Mouse (Mus musculus) kidney, adult 11 months (tissue): ENCODE data around the gene Adgrv1.

Source experiments
- DNase-seq: peaks from one replicate; pipeline ENCODE4 v3.0.0; 2022

Adgrv1 gene

DNA sequence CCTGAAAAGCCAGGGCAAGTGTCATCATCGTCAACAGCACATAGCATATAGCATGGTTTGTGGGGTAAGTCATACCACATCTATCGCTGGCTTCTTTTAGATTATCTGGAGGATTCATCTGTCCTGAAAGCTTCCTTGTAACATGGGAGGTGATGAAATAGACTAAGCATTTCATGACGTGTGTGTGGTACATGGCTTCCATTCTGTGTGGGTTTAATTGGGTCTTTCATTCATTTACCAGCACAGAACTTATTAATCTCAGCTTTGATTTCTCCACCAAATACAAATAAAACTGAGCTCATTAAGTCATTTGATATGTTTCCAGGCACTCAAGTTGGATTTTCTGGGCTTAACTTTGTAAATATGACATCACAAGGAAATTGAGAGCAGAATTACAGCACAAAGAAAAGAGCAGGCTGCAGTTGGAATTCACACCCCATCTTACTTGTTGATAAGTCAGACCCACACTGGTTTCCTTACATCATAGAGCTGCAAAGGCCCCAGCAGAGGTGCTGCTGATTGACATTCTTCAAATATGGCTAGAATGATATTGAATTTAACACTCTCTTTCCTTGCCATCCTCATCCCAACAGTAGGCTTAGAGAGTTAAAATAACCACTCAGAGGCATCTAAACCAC, 396.1 kb downstream of the Adgrv1 start:
- DNase-seq = no peak

GRCm38 (mm10) chr13:81234031-81234430, 398.9 kb downstream of the Adgrv1 start:
- DNase-seq = no peak

DNA sequence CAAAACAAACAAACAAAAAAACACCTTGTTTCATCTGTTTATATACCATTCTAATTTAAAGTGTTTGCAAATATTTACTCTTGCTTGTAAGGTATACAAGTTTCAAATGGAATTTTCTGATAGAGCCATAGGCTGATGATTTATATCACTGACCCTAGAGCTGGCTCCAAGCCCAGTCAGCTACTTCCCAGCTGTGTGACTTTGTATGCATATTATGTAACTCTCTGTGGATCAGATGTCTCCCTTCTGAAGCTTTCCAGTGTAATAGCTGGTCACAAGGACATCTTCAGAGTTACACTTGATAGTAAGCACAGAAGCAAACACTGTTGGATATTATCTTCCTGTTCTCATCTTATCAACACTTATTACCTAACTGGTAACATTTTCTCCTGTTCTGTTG, 400.1 kb downstream of the Adgrv1 start:
- DNase-seq = no peak

GRCm38 (mm10) chr13:81230161-81230560, 402.8 kb downstream of the Adgrv1 start:
- DNase-seq = no peak

DNA sequence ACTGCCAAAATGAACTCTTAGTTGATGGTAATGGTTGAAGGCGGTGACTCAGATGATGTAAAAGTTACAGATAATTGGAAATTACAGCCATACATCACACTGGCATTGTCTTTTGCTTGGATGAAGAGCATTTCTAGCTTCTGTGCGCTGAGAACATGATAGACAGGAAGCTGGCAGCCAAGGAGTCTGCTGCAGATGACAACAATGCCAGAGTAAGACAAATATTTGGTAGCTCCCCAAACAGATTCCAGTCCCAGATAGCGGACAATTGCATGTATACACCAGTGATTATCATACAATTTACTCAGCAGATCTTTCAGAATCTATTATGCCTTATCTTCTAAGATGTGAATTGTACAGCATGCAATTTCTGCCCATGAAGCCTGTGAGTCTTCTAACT, 409.2 kb downstream of the Adgrv1 start:
- no peak for DNase-seq

GRCm38 (mm10) chr13:81222377-81222776, 410.6 kb downstream of the Adgrv1 start:
- DNase-seq = no peak

- DNase-seq = no peak
These were observed 421.5 kb downstream of the Adgrv1 start for GRCm38 (mm10) chr13:81211436-81211835.

- DNase-seq = no peak
These were observed 422.4 kb downstream of the Adgrv1 start for GRCm38 (mm10) chr13:81210516-81210915.

DNA sequence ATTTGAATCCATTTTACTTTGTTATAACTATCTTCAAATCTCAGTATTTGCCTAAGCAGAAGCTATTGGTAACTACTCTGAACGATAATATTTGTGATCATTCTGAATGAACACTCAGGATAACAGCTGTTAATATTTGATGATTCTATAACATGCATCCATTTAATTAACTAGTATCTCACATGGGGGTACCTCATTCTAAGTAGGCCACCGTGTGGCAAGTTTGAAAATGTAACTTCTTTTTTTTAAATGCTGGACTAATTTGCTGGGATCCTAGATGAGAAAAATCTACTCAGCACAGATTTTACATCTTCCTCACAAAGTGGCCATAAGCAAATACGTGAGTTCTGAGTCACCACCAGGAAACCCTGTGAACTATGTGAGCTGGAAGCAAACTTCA, 423.1 kb downstream of the Adgrv1 start:
- no peak for DNase-seq

DNA sequence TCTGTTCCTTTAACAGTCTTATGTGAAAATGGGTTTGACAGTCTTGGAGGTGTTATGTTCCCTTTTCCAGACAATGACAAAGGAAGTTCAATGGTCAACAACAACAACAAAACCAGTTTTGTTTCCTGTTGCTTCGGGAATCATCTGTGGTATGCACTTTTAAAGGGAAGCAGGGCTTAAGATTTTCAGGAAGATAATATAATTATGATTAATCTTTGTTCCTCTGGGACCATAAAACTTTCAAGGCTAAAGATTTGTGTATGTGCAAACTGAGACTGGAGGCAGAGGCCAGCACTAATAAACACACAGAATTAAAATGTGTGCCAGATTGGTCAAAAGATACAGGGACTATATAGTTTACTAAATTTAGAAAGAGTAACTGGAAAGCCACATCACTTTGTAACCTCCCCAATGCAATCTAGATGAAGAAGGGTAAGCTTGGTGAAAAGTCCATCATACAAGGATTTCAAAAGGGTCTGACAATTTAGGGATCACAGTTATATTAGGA, 424.8 kb downstream of the Adgrv1 start:
- DNase-seq = no peak

DNA sequence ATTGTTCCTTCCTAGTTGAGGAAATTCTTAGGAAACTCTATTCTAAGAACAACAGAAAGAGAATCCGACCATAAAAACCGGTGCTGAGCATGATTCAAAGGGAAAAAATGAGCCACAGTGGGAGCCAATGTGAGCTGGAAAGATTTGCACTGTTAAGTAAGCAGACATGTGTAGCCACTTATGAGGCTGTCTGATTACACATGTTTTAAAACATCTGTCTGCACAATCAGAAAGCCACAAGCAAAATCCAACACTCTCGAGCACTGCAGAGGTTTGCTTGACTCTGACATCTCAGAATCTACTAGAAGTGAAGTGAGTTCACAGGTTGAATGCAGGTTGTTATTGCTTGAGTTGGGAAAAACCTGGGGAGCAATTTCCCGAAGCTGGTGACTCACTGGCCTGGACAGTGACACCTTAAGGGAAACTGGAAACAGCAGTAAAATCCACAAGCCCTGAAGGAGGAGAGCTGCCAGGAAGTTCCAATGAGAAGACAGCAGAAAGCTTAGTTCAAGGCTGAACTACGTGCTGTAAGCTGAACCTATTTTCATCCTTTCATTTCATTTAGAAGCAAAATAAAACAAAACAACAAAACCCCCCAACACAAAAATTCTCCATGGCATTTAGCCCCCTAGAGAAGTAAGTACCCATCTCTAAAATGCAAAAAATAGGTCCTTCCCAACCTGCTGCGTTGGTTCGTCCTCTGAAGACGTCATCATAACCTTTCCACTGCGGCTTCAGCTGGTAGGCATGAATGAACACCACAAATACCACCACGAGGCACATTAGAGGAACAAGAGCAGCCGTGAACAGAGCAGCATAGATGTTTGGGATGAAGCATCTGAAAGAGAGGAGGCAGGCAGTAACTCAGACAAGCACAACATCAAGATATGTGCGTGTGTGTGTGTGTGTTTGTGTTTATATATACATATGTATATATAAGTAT, 450.7 kb downstream of the Adgrv1 start:
- no peak for DNase-seq

- DNase-seq = no peak
These were observed 451.5 kb downstream of the Adgrv1 start for GRCm38 (mm10) chr13:81181459-81181858.

DNA sequence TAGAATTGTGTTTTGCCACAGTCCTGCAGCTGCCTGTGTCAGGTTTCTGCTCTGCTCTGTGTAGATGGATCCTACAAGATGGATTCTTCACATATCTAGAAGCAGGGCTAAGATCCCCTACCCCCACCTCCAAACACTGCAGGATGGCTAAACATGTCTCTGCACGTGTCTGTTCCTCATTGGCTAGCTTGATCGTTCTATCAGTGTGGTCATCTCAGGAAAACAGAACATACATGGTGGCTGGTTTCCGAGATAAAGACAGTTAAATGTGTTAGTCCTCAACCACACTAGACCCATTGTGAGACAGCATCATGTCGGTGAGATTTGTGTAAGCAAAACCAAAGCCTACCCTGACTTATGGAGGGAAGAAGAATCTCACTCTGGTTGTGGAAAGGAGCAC, 456.1 kb downstream of the Adgrv1 start:
- DNase-seq = no peak

GRCm38 (mm10) chr13:81176071-81176470, 456.9 kb downstream of the Adgrv1 start:
- DNase-seq = no peak

DNA sequence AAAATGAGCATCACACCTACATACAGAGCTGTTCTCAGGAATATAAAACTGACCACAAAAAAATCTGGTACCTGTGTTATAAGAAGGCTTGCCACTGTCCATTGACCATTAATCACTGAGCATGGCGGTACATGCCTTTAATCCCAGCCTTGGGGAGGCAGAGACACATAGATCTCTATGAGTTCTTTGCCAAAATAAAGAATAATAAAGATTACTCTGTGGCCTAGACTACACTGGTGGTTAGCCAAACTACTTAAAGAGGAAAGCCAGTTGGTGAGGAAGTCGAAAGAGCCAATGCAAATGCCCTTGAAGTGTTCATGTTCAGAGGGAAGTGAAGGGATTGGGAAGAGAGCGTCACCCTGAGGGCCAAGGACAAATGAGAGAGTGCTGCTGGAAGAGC, 461.8 kb downstream of the Adgrv1 start:
- DNase-seq = no peak

GRCm38 (mm10) chr13:81167450-81167849, 465.5 kb downstream of the Adgrv1 start:
- no peak for DNase-seq

DNA sequence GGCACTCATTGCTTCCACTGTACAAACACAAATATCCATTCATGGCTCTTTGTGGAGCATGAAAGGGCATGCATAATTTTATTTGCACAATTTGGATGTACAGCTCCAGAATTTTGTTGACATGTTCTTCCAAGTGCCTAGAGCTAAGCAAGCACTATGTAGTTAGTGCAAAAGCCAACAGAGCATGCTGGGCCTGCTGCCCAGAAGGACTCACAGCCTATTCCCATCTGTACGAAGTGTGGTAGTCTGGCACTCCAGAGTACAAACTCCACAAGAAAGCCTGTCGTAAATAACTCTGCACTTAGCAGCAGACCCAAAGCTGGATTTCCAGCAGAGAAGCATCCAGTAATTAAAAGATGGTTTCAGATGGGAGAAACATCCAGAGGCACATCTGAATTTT, 473.1 kb downstream of the Adgrv1 start:
- DNase-seq = no peak

DNA sequence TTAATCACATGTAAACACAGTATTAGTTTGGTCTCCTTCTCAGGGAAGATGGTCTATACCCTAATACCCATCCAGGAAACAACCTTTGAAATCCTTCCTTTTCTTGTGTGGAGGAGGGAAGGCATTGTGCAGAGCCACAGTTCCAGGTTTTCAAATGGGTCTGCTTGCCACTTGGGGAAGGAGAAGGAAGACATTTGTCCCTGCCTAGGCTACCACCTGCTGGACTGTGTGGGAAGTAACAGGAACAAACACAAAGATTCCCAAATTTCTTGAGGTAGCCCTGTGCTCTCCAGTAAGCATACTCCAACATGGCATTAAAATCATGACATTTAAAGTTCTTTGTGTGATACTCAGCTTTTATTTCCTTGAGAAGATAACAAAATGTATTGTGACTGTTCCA, 477.6 kb downstream of the Adgrv1 start:
- peak; percentile 21 for DNase-seq

GRCm38 (mm10) chr13:81144434-81144833, 488.5 kb downstream of the Adgrv1 start:
- no peak for DNase-seq

- no peak for DNase-seq
These were observed 490.6 kb downstream of the Adgrv1 start for GRCm38 (mm10) chr13:81142268-81142884.

GRCm38 (mm10) chr13:81136652-81137422, 496.1 kb downstream of the Adgrv1 start:
- DNase-seq = peak; percentile 42

DNA sequence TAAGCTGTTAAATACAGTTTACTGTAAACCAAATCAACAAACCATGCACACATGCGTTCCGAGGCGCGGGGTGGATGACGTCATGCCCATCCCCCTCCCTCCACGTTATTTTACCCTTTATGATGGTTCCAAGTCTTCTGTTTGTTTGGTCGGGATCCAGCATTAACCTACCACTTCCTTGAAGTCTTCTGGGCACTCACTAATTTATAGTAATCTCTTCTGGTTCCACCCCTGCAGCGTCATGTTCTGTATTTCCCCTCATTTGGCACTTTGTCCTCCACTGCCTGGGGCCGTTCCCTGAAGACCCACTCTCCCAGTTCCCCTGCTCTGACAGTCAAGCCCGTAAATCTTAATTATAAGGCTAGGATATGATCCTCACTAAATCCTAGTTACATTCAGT, 497.0 kb downstream of the Adgrv1 start:
- DNase-seq = no peak

DNA sequence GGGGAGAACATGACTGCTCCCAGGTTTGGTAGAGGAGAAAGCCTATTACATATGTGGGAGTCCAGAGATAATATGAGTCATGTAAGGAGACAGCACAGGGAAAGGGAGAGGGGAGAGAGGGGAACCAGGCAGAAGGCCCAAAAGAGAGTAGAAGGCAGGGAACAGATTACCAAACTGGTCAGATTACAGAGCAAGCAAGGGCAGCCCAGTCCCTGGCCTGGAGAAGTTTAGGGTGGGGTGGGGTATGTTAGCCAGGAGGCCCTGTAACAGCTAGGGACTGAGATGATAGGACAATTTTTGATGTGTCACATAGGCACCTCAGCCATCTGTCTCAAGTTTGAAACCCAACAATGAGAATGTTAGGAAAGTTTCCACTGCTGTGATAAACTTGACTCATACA, 498.5 kb downstream of the Adgrv1 start:
- DNase-seq = no peak
